Mouse (Mus musculus) right cerebral cortex, adult 2 months (tissue): ENCODE results near the gene Nubp1.

Source experiments
- DNase-seq, 2 experiments: peaks; one replicate each; pipeline ENCODE4 v3.0.0; 2021 to 2022; ENCODE audit warnings: low spot score in 2 of 2

The Nubp1 gene

GRCm38 (mm10) chr16:10467391-10468107, 55.8 kb downstream of the Nubp1 start:
- no peak for DNase-seq

- no peak for DNase-seq
These were observed 56.5 kb downstream of the Nubp1 start for GRCm38 (mm10) chr16:10468201-10468600.

- DNase-seq, result no peak
These were observed 60.2 kb downstream of the Nubp1 start for GRCm38 (mm10) chr16:10471950-10472349.
